Mouse (Mus musculus) spleen, adult 2 months (tissue): ENCODE data around the gene Rmnd5a.

Source experiments
- CTCF ChIP-seq: fragments of 200-500 bp; IDR thresholded peaks from 2 replicates; pipeline ENCODE4 v1.5.1; 2011; ENCODE audit warnings: mild to moderate bottlenecking, inconsistent platforms; ENCODE audit not compliant: insufficient read depth, insufficient read length, insufficient replicate concordance; ENCODE audit errors: extremely low read depth
- POLR2A ChIP-seq: fragments of 200-500 bp; IDR thresholded peaks from 2 replicates; pipeline ENCODE4 v1.6.1; 2011; ENCODE audit warnings: low read depth, low read length, inconsistent platforms

GRCm38 (mm10) chr6:71390496-71390895 lies 49.9 kb downstream of the Rmnd5a start:
- no peak for TF ChIP-seq CTCF
- TF ChIP-seq POLR2A: no peak
